Mouse (Mus musculus) kidney, adult 11 months (tissue): ENCODE results near the gene Sec14l4.
A peak's percentile ranks its signal among the peaks of the same experiment; 100 is the strongest.
"Not testable (repeated sequence)": the region's sequence is repeated elsewhere in the genome, so short reads cannot be mapped to it uniquely, and the experiment has no call there.

Experiments
- DNase-seq: peaks from one replicate; pipeline ENCODE4 v3.0.0; 2022

Gene Sec14l4

DNA sequence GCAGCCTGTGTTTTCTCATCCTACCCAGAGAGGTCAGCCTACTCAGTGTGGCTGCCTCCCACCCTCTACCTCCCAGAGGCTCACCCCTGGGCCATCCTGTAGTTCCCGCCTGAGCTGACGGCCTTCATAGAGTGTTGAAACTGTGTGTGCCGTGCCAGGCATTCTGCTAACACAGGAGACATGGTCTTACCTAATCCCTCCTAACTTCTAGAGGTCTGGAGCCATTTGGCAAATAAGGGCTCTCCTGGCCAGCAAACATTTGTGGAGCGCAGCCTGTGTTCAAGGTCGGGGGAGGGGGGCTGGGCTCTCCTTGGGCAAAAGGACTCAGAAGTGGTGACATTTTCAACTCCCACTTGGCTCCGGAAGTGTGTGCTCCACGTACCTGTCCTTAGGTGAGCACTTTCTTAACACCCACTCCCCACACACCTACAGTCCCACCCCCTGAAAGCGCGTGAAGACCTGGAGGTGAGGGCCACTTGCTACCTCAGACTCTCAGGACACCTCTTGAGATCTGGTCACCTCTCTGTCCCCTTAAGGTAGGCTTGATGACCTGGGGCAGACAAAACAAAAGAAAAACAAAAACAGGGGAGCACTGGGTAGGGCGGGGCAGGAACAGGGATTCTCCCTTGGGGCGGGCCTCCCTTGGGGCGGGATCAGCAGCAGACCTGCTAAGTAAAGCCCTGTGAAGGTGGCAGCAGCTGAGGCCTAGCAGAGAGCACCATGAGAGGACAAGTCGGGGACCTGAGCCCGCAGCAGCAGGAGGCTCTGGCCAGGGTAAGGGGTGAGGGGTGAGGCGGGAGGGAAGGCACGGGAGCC, at the start of gene Sec14l4:
Gene Sec14l4 (plus strand): TSS at position 337 of the 816 bp plus-strand sequence.
- no peak for DNase-seq

DNA sequence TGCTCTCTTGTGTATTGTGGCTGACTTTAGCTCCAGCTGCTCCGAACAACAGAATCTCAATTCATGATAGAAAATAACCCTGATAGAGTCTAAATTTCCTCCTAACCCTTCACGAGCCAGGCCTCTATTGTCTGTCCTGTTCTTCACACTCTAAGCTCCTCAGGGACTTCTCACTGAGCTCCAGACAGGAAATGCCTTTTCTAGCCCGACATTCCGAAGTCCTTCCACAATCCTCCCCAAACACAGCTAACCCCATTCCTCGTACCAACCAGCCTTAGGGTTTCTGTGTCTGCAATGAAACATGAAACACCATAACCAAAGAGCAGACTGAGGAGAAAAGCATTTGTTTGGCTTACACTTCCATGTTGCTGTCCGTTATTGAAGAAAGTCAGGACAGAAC, 49.7 kb upstream of the Sec14l4 start:
- no peak for DNase-seq

DNA sequence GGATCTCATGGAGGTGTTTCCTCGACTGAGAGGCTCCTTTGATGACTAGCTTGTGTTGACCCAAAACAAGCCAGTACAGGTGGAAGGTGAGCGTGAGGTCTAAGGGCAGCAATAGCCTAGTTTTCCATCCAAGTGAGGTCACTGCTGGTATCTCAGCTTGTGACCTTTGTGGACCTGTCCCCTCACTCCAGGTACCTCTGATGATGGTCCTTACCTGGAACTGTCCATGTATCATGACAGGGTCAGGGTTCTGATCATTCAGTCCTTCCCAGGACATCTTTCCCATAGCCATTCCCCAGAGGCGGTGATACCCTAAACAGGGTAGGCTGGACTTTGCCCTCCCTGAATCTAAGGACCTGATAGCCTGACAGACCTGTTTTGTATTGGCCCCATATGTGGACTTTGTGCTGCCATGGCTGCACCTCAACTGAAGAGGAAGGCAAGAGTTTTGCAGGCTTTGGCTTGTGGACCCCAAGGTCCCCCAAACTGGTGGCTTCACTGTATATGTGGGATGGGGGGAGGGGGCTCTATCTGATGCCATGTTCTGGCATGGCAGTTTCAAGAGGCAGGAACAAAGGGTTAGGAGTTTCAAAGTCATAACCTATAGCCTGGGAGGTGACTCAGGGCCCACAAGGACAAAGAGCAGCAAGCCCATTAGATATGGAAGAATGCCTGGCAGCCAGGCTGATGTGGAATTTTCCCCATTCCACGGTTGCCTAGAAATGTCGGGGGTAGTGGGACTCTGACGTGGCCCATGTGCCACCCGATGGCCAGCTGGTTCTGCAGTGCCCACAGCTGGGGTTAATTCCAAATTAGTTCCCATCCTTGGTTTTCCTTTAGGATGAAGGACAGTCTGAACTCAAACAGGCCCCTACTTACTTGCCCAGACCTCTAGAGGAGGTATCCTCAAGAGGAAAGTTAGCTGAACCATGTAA, 48.7 kb upstream of the Sec14l4 start:
- peak; percentile 80 for DNase-seq

DNA sequence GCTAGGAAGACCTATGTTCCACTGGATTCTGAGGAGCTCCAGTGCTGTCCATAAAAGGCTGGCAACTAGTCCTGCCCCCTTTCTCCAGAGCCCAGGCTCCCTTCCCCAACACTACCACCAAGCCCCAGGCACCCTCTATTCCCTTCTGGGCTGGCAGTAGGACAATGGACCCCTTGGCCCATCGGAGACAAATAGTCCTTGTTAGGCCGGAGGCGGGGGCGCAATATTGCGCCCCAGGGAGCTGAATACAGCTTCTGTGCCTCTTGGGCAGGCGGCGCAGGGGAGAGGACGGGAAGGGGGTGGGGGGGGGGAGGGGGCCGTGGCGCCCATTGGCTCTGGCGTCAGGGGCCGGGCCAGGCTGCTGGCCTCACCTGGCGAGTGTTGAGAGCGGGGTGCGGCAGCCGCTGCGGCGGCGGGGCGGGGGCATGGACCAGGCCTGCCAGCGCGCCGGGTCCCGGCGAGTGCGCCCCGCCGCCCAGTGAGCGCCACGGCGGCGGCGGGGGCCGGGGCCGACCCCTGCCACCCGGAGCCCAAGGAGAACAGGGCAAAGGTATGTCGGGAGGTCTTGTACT, 47.9 kb upstream of the Sec14l4 start, which contains the start of gene Gal3st1:
Gene Gal3st1 (plus strand): TSS at position 346 of the 572 bp plus-strand sequence.
- DNase-seq = peak; percentile 68

DNA sequence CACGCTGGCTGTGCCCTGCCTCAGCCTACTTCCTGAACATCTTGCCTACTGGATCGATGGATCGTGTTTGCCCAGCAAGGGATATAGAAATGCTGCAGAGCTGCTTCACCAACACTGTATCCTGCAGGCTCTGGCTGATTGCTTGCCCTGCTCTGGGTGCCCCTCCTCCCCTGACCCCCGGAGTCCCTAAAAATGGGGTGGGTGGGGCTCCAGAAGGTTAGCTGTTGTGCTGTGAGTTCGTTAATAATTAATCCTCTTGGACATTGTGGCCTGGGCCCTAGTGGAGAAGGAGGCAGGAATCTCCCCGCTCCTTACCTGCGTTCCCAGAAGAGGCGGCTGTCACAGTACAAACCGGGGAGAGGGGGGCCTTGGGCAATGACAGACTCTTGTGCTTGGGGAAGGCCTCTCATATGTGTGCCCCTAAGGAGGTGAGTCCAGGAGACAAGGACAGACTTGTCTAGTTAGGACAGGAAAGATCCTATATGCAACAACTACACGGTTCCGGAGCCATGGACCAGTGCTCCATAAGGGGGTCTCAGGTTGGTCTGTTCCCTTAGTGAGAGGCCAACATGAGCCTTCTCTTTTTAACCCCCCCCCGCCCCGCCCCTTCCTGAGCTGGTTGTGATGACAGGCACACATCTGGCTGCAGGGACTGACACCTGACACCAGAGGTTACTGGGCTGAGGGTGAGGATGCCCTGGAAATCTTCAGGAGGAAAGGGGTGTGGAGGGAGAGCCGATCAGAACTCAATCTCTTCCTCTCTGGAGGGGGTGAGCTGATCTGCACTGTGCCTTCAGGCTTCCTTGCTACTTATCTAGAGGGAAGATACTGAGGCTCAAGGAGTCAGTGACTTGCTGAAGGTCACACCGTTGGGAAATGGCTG, 47.2 kb upstream of the Sec14l4 start:
- peak; percentile 87 for DNase-seq

- DNase-seq = peak; percentile 83
These were observed 41.5 kb upstream of the Sec14l4 start for GRCm38 (mm10) chr11:3989748-3990147.

DNA sequence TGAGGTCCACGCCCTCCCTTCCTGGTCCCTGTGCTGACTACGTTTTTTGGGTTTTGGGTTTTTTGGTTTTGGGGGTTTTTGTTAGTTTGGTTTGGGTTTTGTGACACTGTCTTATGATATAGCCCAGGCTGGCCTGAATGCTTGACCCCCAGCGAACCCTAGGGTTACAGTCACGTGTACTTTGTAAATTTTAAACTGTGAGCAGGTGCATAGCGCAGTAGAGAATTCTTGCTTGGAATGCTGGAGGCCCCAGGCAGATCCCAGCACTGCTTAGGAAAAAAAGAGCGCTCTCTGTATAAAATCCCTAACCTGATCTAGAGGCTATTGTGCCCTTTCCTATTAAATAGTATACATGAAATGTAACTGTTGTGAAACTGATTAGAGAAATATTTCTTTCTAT, 38.1 kb upstream of the Sec14l4 start:
- peak; percentile 56 for DNase-seq

- DNase-seq = no peak
These were observed 37.3 kb upstream of the Sec14l4 start for GRCm38 (mm10) chr11:3993914-3994313.

DNA sequence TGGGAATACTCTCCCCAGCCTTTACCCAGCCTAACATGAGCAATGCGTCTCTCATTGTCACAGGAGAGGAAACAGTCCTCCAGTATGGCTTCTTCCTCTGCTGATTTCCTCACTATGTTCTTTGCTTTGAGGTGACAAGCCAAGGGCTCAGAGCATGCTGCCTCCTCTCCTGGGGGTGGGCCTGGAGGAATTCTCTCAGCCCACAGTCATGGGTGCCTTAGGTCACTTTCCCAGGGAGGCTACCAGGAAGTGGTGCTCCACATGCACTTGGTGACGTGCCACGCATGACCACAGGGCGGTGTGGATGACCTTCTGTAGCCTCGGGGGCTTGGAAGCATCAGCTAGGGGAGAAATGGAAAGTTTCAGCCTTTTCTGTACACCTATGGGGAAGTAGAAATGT, 35.8 kb upstream of the Sec14l4 start:
- no peak for DNase-seq

DNA sequence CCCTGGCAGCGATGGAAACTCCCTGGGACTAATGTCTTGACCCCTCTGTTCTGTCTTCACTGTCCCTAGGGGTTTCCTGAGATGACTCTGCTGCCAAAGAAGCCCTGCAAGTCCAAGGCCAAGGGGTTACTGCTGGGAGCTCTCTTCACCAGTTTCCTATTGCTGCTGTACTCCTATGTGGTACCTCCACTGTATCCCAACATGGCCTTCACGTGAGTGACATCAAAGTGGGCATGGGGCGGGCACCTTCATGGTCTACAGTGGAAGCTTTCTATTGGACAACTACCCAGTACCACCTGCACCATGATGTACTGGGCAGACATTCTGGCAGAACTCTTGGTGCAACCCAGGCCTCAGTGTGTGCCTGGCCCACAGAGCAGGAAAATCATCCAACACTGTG, 34.4 kb upstream of the Sec14l4 start:
- DNase-seq = no peak

DNA sequence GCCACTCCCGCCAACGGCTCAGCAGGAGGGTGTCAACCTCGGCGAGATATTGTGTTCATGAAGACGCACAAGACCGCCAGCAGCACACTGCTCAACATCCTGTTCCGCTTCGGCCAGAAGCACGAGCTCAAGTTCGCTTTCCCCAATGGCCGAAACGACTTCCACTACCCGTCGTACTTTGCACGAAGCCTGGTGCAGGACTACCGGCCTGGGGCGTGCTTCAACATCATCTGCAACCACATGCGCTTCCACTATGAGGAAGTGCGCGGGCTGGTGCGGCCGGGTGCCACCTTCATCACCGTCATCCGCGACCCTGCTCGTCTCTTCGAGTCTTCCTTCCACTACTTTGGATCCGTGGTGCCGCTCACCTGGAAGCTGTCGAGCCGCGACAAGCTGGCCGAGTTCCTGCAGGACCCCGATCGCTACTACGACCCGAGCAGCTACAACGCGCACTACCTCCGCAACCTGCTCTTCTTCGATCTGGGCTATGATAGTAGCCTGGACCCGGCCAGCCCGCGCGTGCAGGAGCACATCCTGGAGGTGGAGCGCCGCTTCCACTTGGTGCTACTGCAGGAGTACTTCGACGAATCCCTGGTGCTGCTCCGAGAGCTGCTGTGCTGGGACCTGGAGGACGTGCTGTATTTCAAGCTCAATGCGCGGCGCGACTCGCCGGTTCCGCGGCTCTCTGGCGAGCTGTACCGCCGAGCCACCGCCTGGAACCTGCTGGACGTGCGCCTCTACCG, 33.1 kb upstream of the Sec14l4 start:
- DNase-seq = no peak

DNA sequence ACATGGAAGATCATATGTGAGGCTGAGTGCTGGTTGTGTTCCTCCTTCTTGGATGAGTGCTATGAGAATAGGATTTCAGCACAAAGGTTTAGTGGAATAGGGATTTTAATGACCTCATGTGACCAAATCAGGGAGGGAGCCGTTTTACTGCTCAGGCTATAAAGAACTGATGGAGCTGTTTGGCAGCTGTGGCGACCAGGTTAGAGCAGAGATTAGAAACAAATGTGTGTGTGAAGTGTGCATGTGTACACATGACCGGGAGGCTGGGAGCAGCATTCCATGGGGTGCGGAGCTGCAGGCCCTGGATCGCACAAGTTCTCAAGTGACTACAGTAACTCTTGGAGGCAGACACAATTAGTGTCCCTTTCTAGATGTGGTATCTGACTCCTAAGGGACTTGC, 31.7 kb upstream of the Sec14l4 start:
- peak; percentile 35 for DNase-seq

GRCm38 (mm10) chr11:4001603-4002002, 29.7 kb upstream of the Sec14l4 start:
- DNase-seq = peak; percentile 53

DNA sequence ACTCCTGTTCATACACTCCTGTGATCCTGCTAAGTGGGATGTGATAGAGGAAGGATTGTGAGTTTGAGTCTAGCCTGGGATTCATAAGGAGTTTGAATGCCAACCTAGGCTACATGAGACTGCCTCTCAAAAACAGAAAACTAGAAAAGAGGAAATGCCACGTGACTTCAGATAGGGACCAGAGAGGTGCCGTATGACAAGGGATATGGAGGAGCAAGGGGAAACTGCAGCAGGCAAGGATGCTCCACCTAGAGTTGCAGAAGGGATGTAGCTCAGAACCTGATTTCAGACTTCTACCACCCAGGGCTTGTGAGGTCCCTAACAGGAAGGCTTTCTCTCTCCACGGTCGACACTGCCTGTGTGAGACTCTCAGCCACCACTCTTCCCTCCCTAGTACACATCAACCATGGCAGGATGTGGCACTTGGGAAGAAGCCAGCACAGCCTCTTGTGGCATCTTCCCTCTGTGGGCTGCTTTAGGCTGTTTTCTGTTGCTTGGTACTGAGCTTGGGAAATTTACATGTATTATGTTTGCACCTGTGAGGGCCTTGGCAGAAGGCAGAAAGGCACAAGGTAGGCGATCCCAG, 25.9 kb upstream of the Sec14l4 start:
- no peak for DNase-seq

GRCm38 (mm10) chr11:4006462-4006861, 24.8 kb upstream of the Sec14l4 start:
- no peak for DNase-seq

- DNase-seq = no peak
These were observed 18.6 kb upstream of the Sec14l4 start for GRCm38 (mm10) chr11:4012616-4013015.

GRCm38 (mm10) chr11:4015796-4016195, 15.5 kb upstream of the Sec14l4 start:
- DNase-seq = not testable (repeated sequence)

DNA sequence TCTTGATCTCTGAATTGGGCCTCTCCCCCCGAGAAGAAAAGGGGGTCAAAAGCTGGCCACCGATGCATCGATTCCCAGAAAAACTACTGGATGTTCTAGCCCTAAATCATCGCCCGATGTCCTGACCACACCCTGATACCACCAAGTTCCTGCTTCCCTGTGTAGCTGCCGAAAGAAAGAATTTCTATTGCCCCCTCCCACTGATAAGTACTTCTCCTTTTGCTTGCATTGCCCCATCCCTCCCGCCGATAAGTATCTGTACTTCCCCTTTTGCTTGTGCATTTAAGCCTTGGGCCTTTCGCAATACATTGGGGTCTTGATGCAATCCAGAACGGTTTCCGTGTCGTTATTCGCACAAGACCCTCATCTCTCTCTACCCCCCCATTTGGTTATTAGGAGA, 9.2 kb upstream of the Sec14l4 start:
- DNase-seq = not testable (repeated sequence)

DNA sequence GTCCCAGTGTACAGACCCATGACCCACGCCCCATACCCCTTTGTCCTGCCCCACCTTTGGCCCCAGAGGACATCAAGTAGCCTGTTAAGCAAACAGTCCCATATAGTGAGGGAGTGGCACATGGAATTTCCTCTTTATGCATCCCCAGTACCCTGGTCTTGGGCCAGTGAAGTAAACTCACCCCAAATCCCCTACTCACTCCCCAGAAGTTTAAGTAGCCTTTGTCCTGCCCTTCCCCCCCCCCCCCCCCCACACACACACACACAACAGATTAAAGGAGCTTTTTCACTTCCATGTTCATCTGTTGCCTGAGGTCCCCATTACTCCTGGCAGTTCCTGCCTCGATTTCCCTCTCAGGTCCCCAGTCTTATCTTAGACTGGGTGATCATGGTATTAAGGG, 7.9 kb upstream of the Sec14l4 start:
- DNase-seq = no peak

DNA sequence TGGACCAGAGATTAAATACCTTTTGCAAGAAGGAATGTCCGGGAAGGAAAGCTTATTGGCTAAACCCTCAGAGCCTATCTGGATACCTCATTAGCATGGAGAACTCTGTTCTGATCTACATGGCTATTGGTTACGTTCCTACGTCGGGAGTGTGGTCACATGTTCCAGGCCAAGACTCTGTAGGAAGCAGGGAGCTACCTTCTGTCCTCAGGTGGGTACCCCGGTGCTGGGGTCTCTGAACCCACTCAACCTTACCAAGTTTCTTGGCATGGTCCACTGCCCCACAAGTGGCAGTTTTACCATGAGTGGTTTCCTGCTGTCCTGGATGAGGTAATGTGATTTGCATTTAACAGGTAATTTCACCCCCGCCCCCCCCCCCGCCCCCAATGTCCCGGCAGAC, 4.2 kb upstream of the Sec14l4 start:
- DNase-seq = no peak
